Mouse (Mus musculus): ENCODE data around the gene Klrb1.

Klrb1 gene

GRCm38 (mm10) chr6:128736100-128736499 lies 13.2 kb upstream of the Klrb1 start:
- in situ Hi-C loops (cut with MboI, MseI), result loop anchor here in 1 of 2 experiments (5.0 kb wide), 1 partner anchor 79 kb away; no protein-coding TSS in a partner anchor

GRCm38 (mm10) chr6:128734896-128735295 lies 12.0 kb upstream of the Klrb1 start:
- in situ Hi-C loops (cut with MboI, MseI), result loop anchor here in 1 of 2 experiments (5.0 kb wide), 1 partner anchor 78 kb away; no protein-coding TSS in a partner anchor

GRCm38 (mm10) chr6:128733908-128734679 lies 11.2 kb upstream of the Klrb1 start:
- in situ Hi-C loops (cut with MboI, MseI), result no loop called here

GRCm38 (mm10) chr6:128732032-128732431 lies 9.2 kb upstream of the Klrb1 start:
- in situ Hi-C loops (cut with MboI, MseI), result no loop called here

- in situ Hi-C loops (cut with MboI, MseI), result no loop called here
Observed at GRCm38 (mm10) chr6:128701691-128702090, 21.2 kb downstream of the Klrb1 start.

GRCm38 (mm10) chr6:128679574-128679973 lies 43.3 kb downstream of the Klrb1 start:
- in situ Hi-C loops (cut with MboI, MseI), result no loop called here

GRCm38 (mm10) chr6:128669936-128670335 lies 52.9 kb downstream of the Klrb1 start:
- in situ Hi-C loops (cut with MboI, MseI), result no loop called here

- in situ Hi-C loops (cut with MboI, MseI), result no loop called here
Observed at GRCm38 (mm10) chr6:128662206-128662605, 60.7 kb downstream of the Klrb1 start, which contains the start of gene Clec2h. Gene Clec2h (plus strand): TSS chr6:128662385.

GRCm38 (mm10) chr6:128661249-128661648 lies 61.6 kb downstream of the Klrb1 start:
- in situ Hi-C loops (cut with MboI, MseI), result no loop called here

Measured in T-helper 17 cell (primary cell).